Mouse (Mus musculus) erythroblast, embryonic 14.5 days (primary cell): Measurements from ENCODE around the gene Phyhipl.

ENCODE experiments used
- GATA1 ChIP-seq: IDR thresholded peaks from 2 replicates; pipeline ENCODE4 v1.6.1; 2012; ENCODE audit warnings: low read length, inconsistent platforms, mixed read lengths
- TAL1 ChIP-seq: IDR thresholded peaks from 3 replicates; pipeline ENCODE4 v1.6.1; 2012; ENCODE audit warnings: low read length, inconsistent platforms, mixed read lengths

DNA sequence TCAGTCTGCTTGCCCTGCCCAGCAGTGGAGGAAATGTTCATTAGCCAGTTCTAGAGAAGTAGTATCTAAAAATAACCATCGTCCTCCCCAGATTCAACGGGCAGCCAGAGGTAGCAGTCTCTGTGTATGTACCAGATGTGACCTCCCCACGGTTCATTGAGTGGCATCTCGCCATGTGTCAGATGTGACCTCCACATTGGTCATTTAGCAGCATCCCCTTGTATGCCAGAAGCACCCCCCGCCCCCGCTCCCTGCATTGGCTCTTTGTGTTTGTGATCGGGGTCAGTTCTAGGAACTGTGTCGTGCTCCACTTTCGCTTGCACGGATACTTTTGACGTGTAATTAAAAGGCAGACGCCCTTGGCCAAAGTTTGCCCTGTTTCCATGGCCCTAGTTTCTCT lies 120.4 kb downstream of the Phyhipl start:
- TF ChIP-seq GATA1 (no peak), TAL1 (no peak)
